Mouse (Mus musculus): ENCODE measurements at regions not wholly inside any gene's neighbourhood (a gene's known extent, or its start where the extent isn't known, plus 50 kb on each side); places are given as distances from the start of the nearest gene placed in this dataset.

DNA sequence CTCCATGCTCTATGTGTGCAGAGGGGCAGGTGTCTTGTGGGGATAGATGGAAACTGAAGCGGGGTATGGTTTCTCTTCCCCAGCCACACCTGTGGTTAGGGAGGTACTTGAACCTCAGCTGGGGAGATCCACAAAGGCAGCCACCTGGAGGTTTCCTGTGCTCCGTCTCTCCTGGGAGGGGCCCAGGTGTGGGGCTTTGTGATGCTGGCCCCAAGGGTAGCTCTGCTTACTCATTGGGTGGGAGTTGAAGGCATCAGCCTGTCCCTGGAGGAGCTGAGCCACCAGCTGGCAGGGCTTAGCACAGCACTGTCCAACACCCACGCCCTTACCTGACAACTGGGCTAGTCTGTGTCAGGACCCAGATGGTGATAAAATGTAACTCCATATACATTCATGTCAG is 81.4 kb downstream of the Lhx2 start:
- Histone ChIP-seq H3ac (ENCODE audit: control insufficient read depth, insufficient read length, low read depth) (no peak overlapping the region), H3K4me3 (ENCODE audit: insufficient read depth, poor library complexity, severe bottlenecking) (no peak overlapping the region), H3K79me3 (ENCODE audit: low read depth) (no peaks in the 10 kb centered on the region), H3K79me2 (ENCODE audit: control insufficient read depth, insufficient read depth) (no peaks in the 10 kb centered on the region), H3K27me3 (ENCODE audit: control insufficient read depth, insufficient read depth, insufficient read length) (peaks cover 16% of the 10 kb centered on the region), H3K36me3 (ENCODE audit: control insufficient read depth, insufficient read depth) (no peaks in the 10 kb centered on the region)
- TF ChIP-seq FOSL1 (IDR thresholded peaks at IDR 0.05; ENCODE audit: insufficient read depth, low read length, poor library complexity, severe bottlenecking): no peak
- no peak for TF ChIP-seq MAX (IDR thresholded peaks at IDR 0.05)
- TF ChIP-seq MYOD1 (IDR thresholded peaks at IDR 0.05; ENCODE audit: control insufficient read depth, insufficient read length, low read depth): no peak
- TF ChIP-seq MYOG (IDR thresholded peaks at IDR 0.05; ENCODE audit: control insufficient read depth, extremely low read depth, insufficient read length): no peak
- TF ChIP-seq USF1 (IDR thresholded peaks at IDR 0.05; ENCODE audit: low read depth): no peak
- TF ChIP-seq CEBPB (IDR thresholded peaks at IDR 0.05; ENCODE audit: low read depth): no peak
- TF ChIP-seq CTCF (IDR thresholded peaks at IDR 0.05; ENCODE audit: control insufficient read depth, insufficient read depth, insufficient read length): no peak

DNA sequence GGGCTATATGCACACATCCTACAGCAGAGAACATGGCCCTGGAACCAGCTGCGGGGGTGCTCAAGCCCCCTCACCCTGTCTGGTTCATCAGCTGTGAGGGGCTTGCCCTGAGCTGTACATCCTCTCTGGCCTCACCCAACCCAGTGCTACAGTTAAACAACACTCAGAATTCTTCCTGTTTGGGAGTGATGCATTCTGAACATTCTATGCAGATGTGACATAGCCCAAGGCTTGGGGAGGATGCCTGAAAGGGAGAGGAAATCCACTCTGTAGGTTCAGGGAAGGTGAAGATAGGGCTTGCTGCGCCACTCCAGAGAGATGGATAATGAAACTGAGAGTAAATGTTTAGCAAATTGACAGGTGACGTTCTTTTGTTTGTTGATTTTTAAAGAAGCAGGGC is 83.3 kb downstream of the Lhx2 start:
- Histone ChIP-seq H3K36me3 (ENCODE audit: control insufficient read depth, insufficient read depth) (no peaks in the 10 kb centered on the region), H3K4me3 (ENCODE audit: insufficient read depth, poor library complexity, severe bottlenecking) (no peak overlapping the region), H3K27me3 (ENCODE audit: control insufficient read depth, insufficient read depth, insufficient read length) (peaks cover 16% of the 10 kb centered on the region), H3K79me2 (ENCODE audit: control insufficient read depth, insufficient read depth) (no peaks in the 10 kb centered on the region), H3ac (ENCODE audit: control insufficient read depth, insufficient read length, low read depth) (no peak overlapping the region), H3K79me3 (ENCODE audit: low read depth) (no peaks in the 10 kb centered on the region)
- TF ChIP-seq CEBPB (IDR thresholded peaks at IDR 0.05; ENCODE audit: low read depth): no peak
- no peak for TF ChIP-seq MAX (IDR thresholded peaks at IDR 0.05)
- TF ChIP-seq CTCF (IDR thresholded peaks at IDR 0.05; ENCODE audit: control insufficient read depth, insufficient read depth, insufficient read length): no peak
- TF ChIP-seq MYOD1 (IDR thresholded peaks at IDR 0.05; ENCODE audit: control insufficient read depth, insufficient read length, low read depth): no peak
- TF ChIP-seq FOSL1 (IDR thresholded peaks at IDR 0.05; ENCODE audit: insufficient read depth, low read length, poor library complexity, severe bottlenecking): no peak
- no peak for TF ChIP-seq USF1 (IDR thresholded peaks at IDR 0.05; ENCODE audit: low read depth)
- no peak for TF ChIP-seq MYOG (IDR thresholded peaks at IDR 0.05; ENCODE audit: control insufficient read depth, extremely low read depth, insufficient read length)

DNA sequence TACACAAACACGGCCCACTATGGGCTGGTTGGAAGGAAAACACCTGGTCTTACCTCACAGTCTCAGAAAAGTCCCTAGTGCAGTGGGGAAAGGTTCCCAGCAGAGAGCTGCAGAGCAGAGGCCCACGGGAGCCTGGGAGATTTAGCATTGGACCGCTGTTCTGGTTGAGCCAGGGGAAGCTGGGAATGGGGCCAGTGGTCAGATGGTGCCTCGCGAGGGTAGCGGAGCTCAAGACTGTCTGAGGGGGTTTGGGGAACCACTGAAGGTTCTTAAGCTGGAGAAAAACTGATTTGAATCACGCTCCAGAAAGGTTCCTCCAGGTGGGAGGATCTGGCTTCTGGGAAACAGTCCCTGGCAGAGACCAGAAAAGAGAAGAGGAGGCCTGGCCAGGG is 84.8 kb downstream of the Lhx2 start:
- TF ChIP-seq MYOG (IDR thresholded peaks at IDR 0.05; ENCODE audit: control insufficient read depth, extremely low read depth, insufficient read length) (no peak), CEBPB (IDR thresholded peaks at IDR 0.05; ENCODE audit: low read depth) (no peak), CTCF (IDR thresholded peaks at IDR 0.05; ENCODE audit: control insufficient read depth, insufficient read depth, insufficient read length) (no peak), MAX (IDR thresholded peaks at IDR 0.05) (no peak), USF1 (IDR thresholded peaks at IDR 0.05; ENCODE audit: low read depth) (no peak), MYOD1 (IDR thresholded peaks at IDR 0.05; ENCODE audit: control insufficient read depth, insufficient read length, low read depth) (no peak), FOSL1 (IDR thresholded peaks at IDR 0.05; ENCODE audit: insufficient read depth, low read length, poor library complexity, severe bottlenecking) (no peak)
- Histone ChIP-seq H3K36me3 (ENCODE audit: control insufficient read depth, insufficient read depth) (no peaks in the 10 kb centered on the region), H3ac (ENCODE audit: control insufficient read depth, insufficient read length, low read depth) (no peak overlapping the region), H3K27me3 (ENCODE audit: control insufficient read depth, insufficient read depth, insufficient read length) (peaks cover 16% of the 10 kb centered on the region), H3K4me3 (ENCODE audit: insufficient read depth, poor library complexity, severe bottlenecking) (no peak overlapping the region), H3K79me2 (ENCODE audit: control insufficient read depth, insufficient read depth) (no peaks in the 10 kb centered on the region), H3K79me3 (ENCODE audit: low read depth) (no peaks in the 10 kb centered on the region)

DNA sequence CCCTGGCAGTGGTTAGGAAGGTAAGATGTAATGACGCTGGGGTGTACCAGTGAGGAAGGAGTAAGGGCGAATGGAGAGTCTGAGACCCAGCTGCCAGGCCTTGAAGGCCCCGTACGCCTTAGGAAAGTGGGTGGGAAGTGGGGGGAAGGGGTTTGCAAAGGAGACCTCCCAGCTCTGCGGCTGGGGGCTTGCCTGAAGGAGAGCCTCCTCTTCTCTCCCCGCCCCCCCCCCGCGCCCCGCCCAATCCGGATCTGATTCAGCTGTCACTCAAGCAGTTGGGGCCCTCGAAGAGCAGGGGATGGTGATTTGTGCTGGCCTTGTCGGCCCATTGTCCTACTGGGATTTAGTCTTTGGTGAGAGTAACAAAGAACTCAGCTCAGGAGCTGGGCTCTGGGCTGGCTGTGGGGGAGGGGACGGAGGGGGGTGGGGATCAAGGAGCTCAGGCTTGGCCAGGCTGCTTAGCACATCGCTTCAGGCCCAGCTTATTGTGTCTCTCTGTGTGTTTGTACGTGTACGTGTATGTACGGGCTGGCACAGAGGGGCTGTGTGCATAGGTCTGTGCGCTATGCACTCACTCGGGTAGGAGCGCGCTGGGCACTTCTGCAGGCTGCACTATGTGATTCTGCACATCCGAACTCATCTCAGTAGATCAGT is 85.3 kb downstream of the Lhx2 start:
- no peak for TF ChIP-seq CEBPB (IDR thresholded peaks at IDR 0.05; ENCODE audit: low read depth)
- TF ChIP-seq MYOD1 (IDR thresholded peaks at IDR 0.05; ENCODE audit: control insufficient read depth, insufficient read length, low read depth): no peak
- no peak for TF ChIP-seq CTCF (IDR thresholded peaks at IDR 0.05; ENCODE audit: control insufficient read depth, insufficient read depth, insufficient read length)
- no peak for TF ChIP-seq FOSL1 (IDR thresholded peaks at IDR 0.05; ENCODE audit: insufficient read depth, low read length, poor library complexity, severe bottlenecking)
- TF ChIP-seq USF1 (IDR thresholded peaks at IDR 0.05; ENCODE audit: low read depth): no peak
- TF ChIP-seq MAX (IDR thresholded peaks at IDR 0.05): no peak
- TF ChIP-seq MYOG (IDR thresholded peaks at IDR 0.05; ENCODE audit: control insufficient read depth, extremely low read depth, insufficient read length): no peak
- Histone ChIP-seq H3K4me3 (ENCODE audit: insufficient read depth, poor library complexity, severe bottlenecking) (no peak overlapping the region), H3K36me3 (ENCODE audit: control insufficient read depth, insufficient read depth) (no peaks in the 10 kb centered on the region), H3K79me3 (ENCODE audit: low read depth) (no peaks in the 10 kb centered on the region), H3K27me3 (ENCODE audit: control insufficient read depth, insufficient read depth, insufficient read length) (peaks cover 16% of the 10 kb centered on the region), H3ac (ENCODE audit: control insufficient read depth, insufficient read length, low read depth) (no peak overlapping the region), H3K79me2 (ENCODE audit: control insufficient read depth, insufficient read depth) (no peaks in the 10 kb centered on the region)

DNA sequence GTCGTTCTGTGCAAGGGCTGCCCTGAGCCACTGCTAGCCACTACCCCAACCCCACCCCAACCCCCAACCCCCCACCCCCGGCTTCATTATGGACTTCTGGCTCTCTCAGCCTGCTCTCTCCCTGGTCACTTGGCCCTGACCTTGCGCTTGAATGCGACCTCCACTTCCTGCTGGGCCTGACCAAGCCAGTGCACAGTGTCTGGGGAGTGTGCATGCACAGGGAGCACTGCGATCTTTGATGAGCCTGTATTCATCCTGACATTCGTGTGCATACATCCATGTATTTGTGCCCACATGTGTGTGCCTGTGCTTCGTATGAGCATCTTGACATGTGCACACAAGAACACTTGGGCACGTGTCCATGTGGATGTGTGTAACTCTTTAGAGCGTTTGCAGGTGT is 85.9 kb downstream of the Lhx2 start:
- Histone ChIP-seq H3K79me3 (ENCODE audit: low read depth) (no peaks in the 10 kb centered on the region), H3ac (ENCODE audit: control insufficient read depth, insufficient read length, low read depth) (no peak overlapping the region), H3K4me3 (ENCODE audit: insufficient read depth, poor library complexity, severe bottlenecking) (no peak overlapping the region), H3K36me3 (ENCODE audit: control insufficient read depth, insufficient read depth) (no peaks in the 10 kb centered on the region), H3K27me3 (ENCODE audit: control insufficient read depth, insufficient read depth, insufficient read length) (peaks cover 16% of the 10 kb centered on the region), H3K79me2 (ENCODE audit: control insufficient read depth, insufficient read depth) (no peaks in the 10 kb centered on the region)
- TF ChIP-seq FOSL1 (IDR thresholded peaks at IDR 0.05; ENCODE audit: insufficient read depth, low read length, poor library complexity, severe bottlenecking) (no peak), MYOD1 (IDR thresholded peaks at IDR 0.05; ENCODE audit: control insufficient read depth, insufficient read length, low read depth) (no peak), CTCF (IDR thresholded peaks at IDR 0.05; ENCODE audit: control insufficient read depth, insufficient read depth, insufficient read length) (no peak), MAX (IDR thresholded peaks at IDR 0.05) (no peak), MYOG (IDR thresholded peaks at IDR 0.05; ENCODE audit: control insufficient read depth, extremely low read depth, insufficient read length) (no peak), CEBPB (IDR thresholded peaks at IDR 0.05; ENCODE audit: low read depth) (no peak), USF1 (IDR thresholded peaks at IDR 0.05; ENCODE audit: low read depth) (no peak)

Measured in C2C12 (cell line).